Mouse (Mus musculus): ENCODE measurements around the gene Nktr. TPM values are rescaled to one million over a fixed set of nuclear protein-coding genes. Genes with fewer than 3 reads are reported as not detected.

Gene Nktr
- polyA plus RNA-seq (2015; fragmentation: Illumina TruSeq; extraction: RNeasy Lipid Tissue Mini Kit (QIAGEN cat#74804); ENCODE audit: low read depth, low replicate concordance), result 73.3 TPM

GRCm38 (mm10) chr9:121718792-121719318, at the start of gene Nktr:
Nktr (plus strand) TSS chr9:121719169.

GRCm38 (mm10) chr9:121704646-121705625, 14.0 kb upstream of the Nktr start, which contains the start of gene Sec22c:
Sec22c (minus strand) TSS chr9:121705490.

GRCm38 (mm10) chr9:121709898-121710583, 8.9 kb upstream of the Nktr start, which contains the start of gene Ss18l2:
Ss18l2 (plus strand) TSS chr9:121710329.

GRCm38 (mm10) chr9:121759091-121760081, 40.4 kb downstream of the Nktr start, which contains the start of gene Zfp651:
Zfp651 (plus strand) TSS chr9:121759330.

GRCm38 (mm10) chr9:121777484-121778065, 58.6 kb downstream of the Nktr start, which contains the start of gene Klhl40:
Klhl40 (plus strand) TSS chr9:121777607.

GRCm38 (mm10) chr9:121791757-121792521, 73.0 kb downstream of the Nktr start, which contains the start of gene Hhatl:
Hhatl (minus strand) TSS chr9:121792507.

Other genes with a start within 250 kb of the Nktr start
- gene Cck, start 223.5 kb upstream of the Nktr start, polyA plus RNA-seq (2015; fragmentation: Illumina TruSeq; extraction: RNeasy Lipid Tissue Mini Kit (QIAGEN cat#74804); ENCODE audit: low read depth, low replicate concordance), result 748 TPM
- gene Lyzl4, start 77.1 kb upstream of the Nktr start, polyA plus RNA-seq (2015; fragmentation: Illumina TruSeq; extraction: RNeasy Lipid Tissue Mini Kit (QIAGEN cat#74804); ENCODE audit: low read depth, low replicate concordance), result 1.0 TPM
- 18.4 TPM for gene Vipr1, start 76.5 kb upstream of the Nktr start, polyA plus RNA-seq (2015; fragmentation: Illumina TruSeq; extraction: RNeasy Lipid Tissue Mini Kit (QIAGEN cat#74804); ENCODE audit: low read depth, low replicate concordance)
- gene Sec22c, start 13.7 kb upstream of the Nktr start, polyA plus RNA-seq (2015; fragmentation: Illumina TruSeq; extraction: RNeasy Lipid Tissue Mini Kit (QIAGEN cat#74804); ENCODE audit: low read depth, low replicate concordance), result 21.1 TPM
- 153 TPM for gene Ss18l2, start 8.8 kb upstream of the Nktr start, polyA plus RNA-seq (2015; fragmentation: Illumina TruSeq; extraction: RNeasy Lipid Tissue Mini Kit (QIAGEN cat#74804); ENCODE audit: low read depth, low replicate concordance)
- gene Zfp651, start 40.2 kb downstream of the Nktr start, polyA plus RNA-seq (2015; fragmentation: Illumina TruSeq; extraction: RNeasy Lipid Tissue Mini Kit (QIAGEN cat#74804); ENCODE audit: low read depth, low replicate concordance), result 67.7 TPM
- gene Klhl40, start 58.4 kb downstream of the Nktr start, polyA plus RNA-seq (2015; fragmentation: Illumina TruSeq; extraction: RNeasy Lipid Tissue Mini Kit (QIAGEN cat#74804); ENCODE audit: low read depth, low replicate concordance), result 4.7 TPM
- 12.9 TPM for gene Hhatl, start 73.3 kb downstream of the Nktr start, polyA plus RNA-seq (2015; fragmentation: Illumina TruSeq; extraction: RNeasy Lipid Tissue Mini Kit (QIAGEN cat#74804); ENCODE audit: low read depth, low replicate concordance)
- gene Ccdc13, start 120.3 kb downstream of the Nktr start, polyA plus RNA-seq (2015; fragmentation: Illumina TruSeq; extraction: RNeasy Lipid Tissue Mini Kit (QIAGEN cat#74804); ENCODE audit: low read depth, low replicate concordance), result 12.7 TPM
- gene Higd1a, start 139.2 kb downstream of the Nktr start, polyA plus RNA-seq (2015; fragmentation: Illumina TruSeq; extraction: RNeasy Lipid Tissue Mini Kit (QIAGEN cat#74804); ENCODE audit: low read depth, low replicate concordance), result 133 TPM
- gene Ackr2, start 179.2 kb downstream of the Nktr start, polyA plus RNA-seq (2015; fragmentation: Illumina TruSeq; extraction: RNeasy Lipid Tissue Mini Kit (QIAGEN cat#74804); ENCODE audit: low read depth, low replicate concordance), result 4.1 TPM
- gene Cyp8b1, start 197.1 kb downstream of the Nktr start, polyA plus RNA-seq (2015; fragmentation: Illumina TruSeq; extraction: RNeasy Lipid Tissue Mini Kit (QIAGEN cat#74804); ENCODE audit: low read depth, low replicate concordance), result not detected
- gene Fam198a, start 231.8 kb downstream of the Nktr start, polyA plus RNA-seq (2015; fragmentation: Illumina TruSeq; extraction: RNeasy Lipid Tissue Mini Kit (QIAGEN cat#74804); ENCODE audit: low read depth, low replicate concordance), result 4.8 TPM